Mouse (Mus musculus): ENCODE measurements at regions not wholly inside any gene's neighbourhood (a gene's known extent, or its start where the extent isn't known, plus 50 kb on each side); places are given as distances from the start of the nearest gene placed in this dataset.

GRCm38 (mm10) chr9:41586966-41587570 lies 425.6 kb upstream of the Ubash3b start:
- Histone ChIP-seq H3K4me3 (ENCODE audit: low read depth, low read length) (no peak overlapping the region), H3K36me3 (replicated peaks) (no peaks in the 10 kb centered on the region), H3K9me3 (replicated peaks) (no peaks in the 10 kb centered on the region), H3K27me3 (ENCODE audit: insufficient read depth, low read length) (no peaks in the 10 kb centered on the region), H3K4me1 (ENCODE audit: insufficient read depth, low read depth, low read length) (no peaks in the 10 kb centered on the region)
- no peak for TF ChIP-seq TAL1 (conservative IDR thresholded peaks at IDR 0.05; ENCODE audit: low read depth, low read length)
- TF ChIP-seq GATA1 (IDR thresholded peaks at IDR 0.05; ENCODE audit: borderline replicate concordance, low read length) = no peak
- TF ChIP-seq POLR2AphosphoS5 (IDR thresholded peaks at IDR 0.05; ENCODE audit: insufficient replicate concordance, low read depth, low read length) = no peak
- no peak for TF ChIP-seq GATA2 (IDR thresholded peaks at IDR 0.05; ENCODE audit: borderline replicate concordance, low read depth, low read length)
- no peak for TF ChIP-seq CTCF (IDR thresholded peaks at IDR 0.05; ENCODE audit: low read depth, low read length)
- no peak for DNase-seq (ENCODE audit: low spot score)
- no peak for ATAC-seq (ENCODE audit: extremely low read depth, insufficient number of reproducible peaks, low FRiP score, poor library complexity, severe bottlenecking)

GRCm38 (mm10) chr9:41586291-41586690 lies 424.8 kb upstream of the Ubash3b start:
- Histone ChIP-seq H3K9me3 (replicated peaks) (no peaks in the 10 kb centered on the region), H3K4me3 (ENCODE audit: low read depth, low read length) (no peak overlapping the region), H3K4me1 (ENCODE audit: insufficient read depth, low read depth, low read length) (no peaks in the 10 kb centered on the region), H3K36me3 (replicated peaks) (no peaks in the 10 kb centered on the region), H3K27me3 (ENCODE audit: insufficient read depth, low read length) (no peaks in the 10 kb centered on the region)
- no peak for DNase-seq (ENCODE audit: low spot score)
- no peak for TF ChIP-seq CTCF (IDR thresholded peaks at IDR 0.05; ENCODE audit: low read depth, low read length)
- no peak for TF ChIP-seq GATA1 (IDR thresholded peaks at IDR 0.05; ENCODE audit: borderline replicate concordance, low read length)
- TF ChIP-seq POLR2AphosphoS5 (IDR thresholded peaks at IDR 0.05; ENCODE audit: insufficient replicate concordance, low read depth, low read length) = no peak
- no peak for TF ChIP-seq TAL1 (conservative IDR thresholded peaks at IDR 0.05; ENCODE audit: low read depth, low read length)
- TF ChIP-seq GATA2 (IDR thresholded peaks at IDR 0.05; ENCODE audit: borderline replicate concordance, low read depth, low read length) = no peak
- no peak for ATAC-seq (ENCODE audit: extremely low read depth, insufficient number of reproducible peaks, low FRiP score, poor library complexity, severe bottlenecking)

- H3K9me3 ChIP-seq (replicated peaks) = no peaks in the 10 kb centered on the region
- H3K4me1 ChIP-seq (ENCODE audit: insufficient read depth, low read depth, low read length) = no peaks in the 10 kb centered on the region
- H3K27me3 ChIP-seq (ENCODE audit: insufficient read depth, low read length) = no peaks in the 10 kb centered on the region
- DNase-seq (ENCODE audit: low spot score) (no peak), ATAC-seq (ENCODE audit: extremely low read depth, insufficient number of reproducible peaks, low FRiP score, poor library complexity, severe bottlenecking) (no peak)
- TF ChIP-seq TAL1 (conservative IDR thresholded peaks at IDR 0.05; ENCODE audit: low read depth, low read length) (no peak), GATA2 (IDR thresholded peaks at IDR 0.05; ENCODE audit: borderline replicate concordance, low read depth, low read length) (no peak), POLR2AphosphoS5 (IDR thresholded peaks at IDR 0.05; ENCODE audit: insufficient replicate concordance, low read depth, low read length) (no peak), CTCF (IDR thresholded peaks at IDR 0.05; ENCODE audit: low read depth, low read length) (no peak), GATA1 (IDR thresholded peaks at IDR 0.05; ENCODE audit: borderline replicate concordance, low read length) (no peak)
- no peak overlapping the region for H3K4me3 ChIP-seq (ENCODE audit: low read depth, low read length)
- H3K36me3 ChIP-seq (replicated peaks) = no peaks in the 10 kb centered on the region
These were observed 424.3 kb upstream of the Ubash3b start for GRCm38 (mm10) chr9:41585771-41586170.

GRCm38 (mm10) chr9:41585012-41585411 lies 423.5 kb upstream of the Ubash3b start:
- Histone ChIP-seq H3K9me3 (replicated peaks) (no peaks in the 10 kb centered on the region), H3K27me3 (ENCODE audit: insufficient read depth, low read length) (no peaks in the 10 kb centered on the region), H3K36me3 (replicated peaks) (no peaks in the 10 kb centered on the region), H3K4me1 (ENCODE audit: insufficient read depth, low read depth, low read length) (no peaks in the 10 kb centered on the region), H3K4me3 (ENCODE audit: low read depth, low read length) (no peak overlapping the region)
- no peak for ATAC-seq (ENCODE audit: extremely low read depth, insufficient number of reproducible peaks, low FRiP score, poor library complexity, severe bottlenecking)
- TF ChIP-seq CTCF (IDR thresholded peaks at IDR 0.05; ENCODE audit: low read depth, low read length) = no peak
- no peak for TF ChIP-seq GATA2 (IDR thresholded peaks at IDR 0.05; ENCODE audit: borderline replicate concordance, low read depth, low read length)
- TF ChIP-seq POLR2AphosphoS5 (IDR thresholded peaks at IDR 0.05; ENCODE audit: insufficient replicate concordance, low read depth, low read length) = no peak
- no peak for TF ChIP-seq TAL1 (conservative IDR thresholded peaks at IDR 0.05; ENCODE audit: low read depth, low read length)
- no peak for TF ChIP-seq GATA1 (IDR thresholded peaks at IDR 0.05; ENCODE audit: borderline replicate concordance, low read length)
- no peak for DNase-seq (ENCODE audit: low spot score)

- TF ChIP-seq POLR2AphosphoS5 (IDR thresholded peaks at IDR 0.05; ENCODE audit: insufficient replicate concordance, low read depth, low read length) = no peak
- no peak for TF ChIP-seq GATA2 (IDR thresholded peaks at IDR 0.05; ENCODE audit: borderline replicate concordance, low read depth, low read length)
- TF ChIP-seq TAL1 (conservative IDR thresholded peaks at IDR 0.05; ENCODE audit: low read depth, low read length) = no peak
- no peak for TF ChIP-seq CTCF (IDR thresholded peaks at IDR 0.05; ENCODE audit: low read depth, low read length)
- TF ChIP-seq GATA1 (IDR thresholded peaks at IDR 0.05; ENCODE audit: borderline replicate concordance, low read length) = no peak
- ATAC-seq (ENCODE audit: extremely low read depth, insufficient number of reproducible peaks, low FRiP score, poor library complexity, severe bottlenecking) (no peak), DNase-seq (ENCODE audit: low spot score) (no peak)
- H3K4me1 ChIP-seq (ENCODE audit: insufficient read depth, low read depth, low read length) = no peaks in the 10 kb centered on the region
- no peaks in the 10 kb centered on the region for H3K27me3 ChIP-seq (ENCODE audit: insufficient read depth, low read length)
- H3K36me3 ChIP-seq (replicated peaks) = no peaks in the 10 kb centered on the region
- H3K9me3 ChIP-seq (replicated peaks) = no peaks in the 10 kb centered on the region
- H3K4me3 ChIP-seq (ENCODE audit: low read depth, low read length) = no peak overlapping the region
These were observed 422.3 kb upstream of the Ubash3b start for GRCm38 (mm10) chr9:41583711-41584329.

GRCm38 (mm10) chr9:41583276-41583675 lies 421.8 kb upstream of the Ubash3b start:
- no peaks in the 10 kb centered on the region for H3K9me3 ChIP-seq (replicated peaks)
- H3K36me3 ChIP-seq (replicated peaks) = no peaks in the 10 kb centered on the region
- DNase-seq (ENCODE audit: low spot score) = no peak
- H3K4me1 ChIP-seq (ENCODE audit: insufficient read depth, low read depth, low read length) = no peaks in the 10 kb centered on the region
- ATAC-seq (ENCODE audit: extremely low read depth, insufficient number of reproducible peaks, low FRiP score, poor library complexity, severe bottlenecking) = no peak
- H3K4me3 ChIP-seq (ENCODE audit: low read depth, low read length) = no peak overlapping the region
- H3K27me3 ChIP-seq (ENCODE audit: insufficient read depth, low read length) = no peaks in the 10 kb centered on the region
- no peak for TF ChIP-seq POLR2AphosphoS5 (IDR thresholded peaks at IDR 0.05; ENCODE audit: insufficient replicate concordance, low read depth, low read length)
- no peak for TF ChIP-seq GATA1 (IDR thresholded peaks at IDR 0.05; ENCODE audit: borderline replicate concordance, low read length)
- TF ChIP-seq TAL1 (conservative IDR thresholded peaks at IDR 0.05; ENCODE audit: low read depth, low read length) = no peak

Data from G1E (cell line).